Mouse (Mus musculus) liver, postnatal 0 days (tissue): Measurements from ENCODE around the gene Atg16l1. TPM values are rescaled to one million over a fixed set of nuclear protein-coding genes. Genes with fewer than 3 reads are reported as not detected.
A peak's percentile ranks its signal among the peaks of the same experiment; 100 is the strongest.

Experiments
- ATAC-seq: fragments of 200-750 bp; cut with Nextera tagmentation; 2 replicates; pipeline ENCODE4 v1.8.0; 2017; ENCODE audit warnings: mild to moderate bottlenecking, moderate library complexity
- DNase-seq: peaks from one replicate; pipeline ENCODE4 v3.0.0-alpha.2; 2016
- H3K27ac ChIP-seq: fragments of 300-500 bp; sonication (generic); 2 replicates; pipeline ENCODE4 v1.5.1; 2014; ENCODE audit warnings: antibody characterized with exemption, moderate library complexity, mild to moderate bottlenecking, low read depth
- H3K27me3 ChIP-seq: fragments of 300-500 bp; sonication (generic); 2 replicates; pipeline ENCODE4 v1.6.1; 2014; ENCODE audit warnings: low read length, control low read depth, mixed read lengths; ENCODE audit not compliant: insufficient read depth
- H3K36me3 ChIP-seq: fragments of 300-500 bp; sonication (generic); replicated peaks from 2 replicates; pipeline ENCODE4 v1.6.1; 2014; ENCODE audit warnings: mild to moderate bottlenecking, control low read depth, low read length, moderate library complexity, mixed read lengths; ENCODE audit not compliant: insufficient read depth
- H3K4me1 ChIP-seq: fragments of 300-500 bp; sonication (generic); 2 replicates; pipeline ENCODE4 v1.6.1; 2014; ENCODE audit warnings: antibody characterized with exemption, mild to moderate bottlenecking, control low read depth; ENCODE audit not compliant: insufficient read depth
- H3K4me2 ChIP-seq: fragments of 300-500 bp; sonication (generic); 2 replicates; pipeline ENCODE4 v1.6.1; 2014; ENCODE audit warnings: low read depth, mild to moderate bottlenecking, low read length, moderate library complexity, mixed read lengths
- H3K4me3 ChIP-seq: fragments of 300-500 bp; sonication (generic); 2 replicates; pipeline ENCODE4 v1.5.1; 2014; ENCODE audit warnings: low read depth, low read length
- H3K9ac ChIP-seq: fragments of 300-500 bp; sonication (generic); replicated peaks from 2 replicates; pipeline ENCODE4 v1.6.1; 2014; ENCODE audit warnings: mild to moderate bottlenecking, moderate library complexity
- H3K9me3 ChIP-seq: fragments of 300-500 bp; sonication (generic); 2 replicates; pipeline ENCODE4 v1.6.1; 2016; ENCODE audit warnings: mild to moderate bottlenecking, control low read depth, low read length, mixed read lengths
- CTCF ChIP-seq: sonication (generic); IDR thresholded peaks from 2 replicates; pipeline ENCODE4 v1.5.1; 2016; ENCODE audit warnings: antibody characterized with exemption, low read depth
- EP300 ChIP-seq: IDR thresholded peaks from 2 replicates; pipeline ENCODE4 v1.6.1; 2016; ENCODE audit warnings: antibody characterized with exemption, low read depth, mild to moderate bottlenecking
- WGBS: fragments of 180-500 bp; shearing (Covaris S2); extraction: QIAGEN DNeasy Blood & Tissue Kit; methylation state at CpG from one replicate; pipeline ENCODE4 v1.1.7; 2014; ENCODE audit not compliant: insufficient replicate concordance; 5-methylcytosine and 5-hydroxymethylcytosine counted together
- polyA plus RNA-seq: library from polyadenylated mRNA; unstranded; fragments of >200 nt; fragmentation: Nextera tagmentation; extraction: Ambion mirVana; gene quantifications from 2 replicates; pipeline ENCODE4 v1.2.1, GENCODE M21; 2015

The Atg16l1 gene
- polyA plus RNA-seq, 1 experiment from 2014 or later: 18.6 TPM

- no peak for ATAC-seq
- WGBS: 69% methylated on average over 3 of the region's 3 CpGs
These were observed 21.5 kb upstream of the Atg16l1 start for GRCm38 (mm10) chr1:87734153-87734552.

GRCm38 (mm10) chr1:87740584-87741290 is 14.9 kb upstream of the Atg16l1 start:
- no peaks in the 10 kb centered on the region for H3K27me3 ChIP-seq
- H3K27ac ChIP-seq: no peak overlapping the region
- H3K4me1 ChIP-seq: no peaks in the 10 kb centered on the region
- no peaks in the 10 kb centered on the region for H3K36me3 ChIP-seq
- H3K4me2 ChIP-seq: no peak overlapping the region
- no peaks in the 10 kb centered on the region for H3K9me3 ChIP-seq
- DNase-seq (no peak), ATAC-seq (no peak)
- H3K4me3 ChIP-seq: no peak overlapping the region
- H3K9ac ChIP-seq: no peak overlapping the region
- TF ChIP-seq CTCF: no peak
- TF ChIP-seq EP300: no peak
- 52% methylated on average over 6 of the region's 6 CpGs for WGBS

More at GRCm38 (mm10) chr1:87734153-87734552, 21.5 kb upstream of the Atg16l1 start:
- no peak for DNase-seq
- no peaks in the 10 kb centered on the region for H3K9me3 ChIP-seq
- TF ChIP-seq CTCF: no peak
- no peak for TF ChIP-seq EP300
- no peaks in the 10 kb centered on the region for H3K36me3 ChIP-seq
- H3K4me2 ChIP-seq: no peak overlapping the region
- no peak overlapping the region for H3K4me3 ChIP-seq
- no peak overlapping the region for H3K9ac ChIP-seq
- H3K27ac ChIP-seq: no peak overlapping the region
- no peaks in the 10 kb centered on the region for H3K4me1 ChIP-seq
- no peaks in the 10 kb centered on the region for H3K27me3 ChIP-seq

GRCm38 (mm10) chr1:87749360-87749973 is 6.2 kb upstream of the Atg16l1 start:
- no peak overlapping the region for H3K4me3 ChIP-seq
- ATAC-seq (no peak), DNase-seq (no peak)
- no peaks in the 10 kb centered on the region for H3K9me3 ChIP-seq
- no peak overlapping the region for H3K27ac ChIP-seq
- no peaks in the 10 kb centered on the region for H3K36me3 ChIP-seq
- H3K4me1 ChIP-seq: 0 out of 2 replicates have a peak, but pooled peaks cover 2% of the 10 kb centered on the region
- H3K4me2 ChIP-seq: no peak overlapping the region
- no peak for TF ChIP-seq EP300
- TF ChIP-seq CTCF: no peak
- no peak overlapping the region for H3K9ac ChIP-seq
- no peaks in the 10 kb centered on the region for H3K27me3 ChIP-seq

DNA sequence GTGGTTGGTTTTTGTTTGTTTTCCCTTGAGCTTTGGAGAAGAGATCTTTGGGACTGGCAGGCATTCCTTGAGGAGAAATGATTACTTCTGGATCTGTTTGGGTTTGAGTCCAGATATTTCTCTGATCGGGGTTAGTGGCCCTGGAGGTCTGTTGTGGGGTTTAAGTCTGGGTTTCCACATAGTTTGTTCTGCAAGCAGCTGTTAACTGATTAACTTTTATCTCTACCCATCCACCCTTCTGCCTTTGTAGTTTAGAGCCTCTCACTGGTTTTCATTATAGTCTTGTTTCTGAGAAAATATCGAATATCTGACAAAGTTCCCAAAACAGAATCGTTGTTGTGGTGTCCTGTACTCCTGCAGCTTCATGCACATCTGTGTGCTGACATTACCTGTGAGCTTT is 8.2 kb downstream of the Atg16l1 start:
- WGBS: 40% methylated on average over 3 of the region's 3 CpGs
- Histone ChIP-seq H3K36me3 (peaks cover 88% of the 10 kb centered on the region), H3K9ac (no peak overlapping the region), H3K4me3 (no peak overlapping the region), H3K27ac (peak overlapping the region; percentile 76), H3K27me3 (no peaks in the 10 kb centered on the region), H3K4me2 (peak overlapping the region; percentile 38), H3K4me1 (peaks cover 20% of the 10 kb centered on the region), H3K9me3 (no peaks in the 10 kb centered on the region)
- peak; percentile 63; the same call in 1 of the 2 replicates for TF ChIP-seq EP300
- TF ChIP-seq CTCF: no peak
- DNase-seq (no peak), ATAC-seq (peak; percentile 87)

GRCm38 (mm10) chr1:87765741-87766140 is 10.1 kb downstream of the Atg16l1 start:
- no peak overlapping the region for H3K9ac ChIP-seq
- peaks cover 85% of the 10 kb centered on the region for H3K36me3 ChIP-seq
- no peak for DNase-seq
- no peak for ATAC-seq
- H3K4me2 ChIP-seq: no peak overlapping the region
- 49% methylated on average over 2 of the region's 2 CpGs for WGBS
- no peak for TF ChIP-seq CTCF
- no peak for TF ChIP-seq EP300
- peaks cover 20% of the 10 kb centered on the region for H3K4me1 ChIP-seq
- no peak overlapping the region for H3K27ac ChIP-seq
- H3K27me3 ChIP-seq: no peaks in the 10 kb centered on the region
- no peak overlapping the region for H3K4me3 ChIP-seq
- H3K9me3 ChIP-seq: no peaks in the 10 kb centered on the region

DNA sequence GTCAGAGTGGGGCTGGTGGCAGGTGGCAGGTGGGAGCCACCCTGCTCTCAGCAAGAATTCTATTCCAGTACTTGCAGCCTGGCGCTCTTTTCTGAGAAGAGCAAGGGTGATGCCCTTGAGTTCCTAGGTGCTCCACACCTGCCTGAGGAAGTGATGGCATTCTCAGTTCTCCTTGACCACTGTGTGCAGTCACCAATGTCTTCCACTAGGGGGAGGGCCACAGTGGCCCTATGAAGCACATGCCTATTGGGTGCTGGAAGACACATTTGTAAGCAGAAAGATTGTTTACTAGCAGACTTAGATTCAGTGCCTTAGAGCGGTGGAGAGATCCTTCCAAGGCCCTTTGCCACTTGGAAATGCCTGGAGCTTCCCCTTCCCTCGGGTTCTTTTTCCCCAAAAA is 10.6 kb downstream of the Atg16l1 start:
- no peak for TF ChIP-seq EP300
- TF ChIP-seq CTCF: peak; percentile 90
- Histone ChIP-seq H3K27ac (no peak overlapping the region), H3K36me3 (peaks cover 87% of the 10 kb centered on the region), H3K4me3 (no peak overlapping the region), H3K4me1 (peaks cover 20% of the 10 kb centered on the region), H3K27me3 (no peaks in the 10 kb centered on the region), H3K9ac (no peak overlapping the region), H3K4me2 (no peak overlapping the region), H3K9me3 (no peaks in the 10 kb centered on the region)
- peak; percentile 26; the same call in 1 of the 2 replicates for ATAC-seq
- peak; percentile 49 for DNase-seq
- WGBS: 90% methylated on average over 3 of the region's 3 CpGs
